Mouse (Mus musculus) right cerebral cortex, postnatal 14 days (tissue): ENCODE results near the gene Gcsh.

Source experiments
- DNase-seq: peaks from one replicate; pipeline ENCODE4 v3.0.0; 2022

Gcsh gene

DNA sequence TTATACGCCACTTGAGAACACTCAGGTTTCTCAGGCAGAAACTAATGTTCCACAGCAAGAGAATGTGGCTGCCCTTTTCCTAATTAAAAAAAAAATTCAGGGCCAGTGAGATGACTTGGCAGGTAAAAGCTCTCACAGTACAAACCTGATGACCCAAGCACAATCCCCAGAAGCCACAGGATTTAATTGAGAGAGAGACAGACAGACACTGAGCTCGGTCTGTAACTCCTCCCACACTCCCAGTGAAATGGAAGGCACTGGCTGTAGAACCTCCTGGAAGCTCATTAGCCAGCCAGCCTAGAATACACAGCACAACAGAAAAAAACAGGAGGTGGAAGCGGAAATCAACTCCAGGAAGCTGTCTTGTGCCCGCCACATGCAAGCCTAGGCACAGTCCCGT is 17.7 kb downstream of the Gcsh start:
- no peak for DNase-seq

DNA sequence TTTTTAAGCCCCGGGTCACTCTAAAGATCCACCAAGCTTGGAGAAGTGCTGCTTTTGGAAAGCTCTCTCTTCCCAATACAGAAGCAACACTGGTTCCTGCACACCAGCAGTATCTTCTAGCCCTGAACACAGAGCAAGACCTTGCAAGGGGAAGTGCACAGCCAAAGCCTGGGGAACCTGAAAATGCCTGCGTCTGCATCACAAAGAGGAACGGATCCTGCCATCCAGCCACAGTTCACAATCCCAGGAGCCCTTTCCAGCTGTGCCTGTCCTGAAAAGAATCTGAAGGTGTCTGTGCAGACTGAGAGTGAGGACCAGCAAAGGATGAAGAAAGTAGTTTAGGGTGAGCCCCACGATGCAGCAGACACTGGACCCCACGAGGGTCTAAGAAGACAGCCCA is 18.3 kb downstream of the Gcsh start:
- DNase-seq = no peak

DNA sequence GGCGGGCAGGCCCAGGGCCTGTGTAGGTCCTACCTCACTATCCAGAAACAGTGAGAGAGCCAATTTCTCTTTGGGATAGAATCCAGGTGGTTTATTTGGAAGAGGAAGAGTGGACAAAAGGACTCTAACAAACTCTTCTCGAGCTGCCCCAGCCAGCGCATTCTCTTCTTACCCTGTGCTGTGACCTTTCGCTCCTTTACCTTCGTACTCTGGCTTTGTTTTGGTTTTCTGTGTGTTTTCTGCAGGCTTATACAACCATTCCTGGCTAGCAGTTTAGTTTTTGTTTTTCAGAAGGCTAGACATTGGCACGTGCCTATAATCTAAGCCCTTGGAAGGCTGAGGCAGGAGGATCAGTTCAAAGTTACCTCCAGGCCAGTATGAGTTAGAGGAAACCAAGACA is 23.8 kb downstream of the Gcsh start:
- no peak for DNase-seq

DNA sequence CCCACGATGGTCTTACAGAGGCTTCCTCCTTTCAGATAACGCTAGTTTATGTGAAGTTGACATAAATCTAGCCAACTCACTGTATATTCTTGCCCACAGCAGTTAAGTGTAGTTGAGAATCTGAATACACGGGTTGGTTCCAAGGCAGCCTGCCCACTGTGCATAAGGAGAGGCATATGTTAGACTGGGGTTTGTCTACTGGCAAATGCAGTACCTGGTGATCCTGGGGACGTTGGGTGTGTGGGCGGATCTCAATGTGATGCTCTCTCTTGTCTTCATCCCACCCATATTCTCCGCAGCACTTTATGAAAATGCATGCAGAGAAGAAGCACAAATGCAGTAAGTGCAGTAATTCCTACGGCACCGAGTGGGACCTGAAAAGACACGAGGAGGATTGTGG is 38.9 kb downstream of the Gcsh start:
- DNase-seq = peak; percentile 76

DNA sequence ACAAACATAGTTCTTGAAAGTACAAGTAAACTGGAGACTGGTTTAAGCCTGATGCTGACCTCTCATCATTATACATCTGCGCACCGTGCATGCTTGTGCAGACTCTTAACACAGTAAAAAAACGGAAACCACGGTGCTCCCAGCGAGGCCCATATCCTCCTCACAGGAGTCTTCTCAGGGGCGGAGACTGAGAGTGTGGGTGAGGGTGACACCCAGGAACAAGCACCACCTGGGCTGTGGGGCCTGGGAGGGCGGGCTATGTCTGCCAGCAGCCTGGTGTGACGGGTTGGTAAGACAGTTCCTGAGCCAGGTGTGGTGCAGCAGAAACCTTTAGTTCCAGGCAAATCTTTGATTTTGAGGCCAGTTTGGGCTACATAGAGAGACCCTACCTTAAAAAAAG is 40.9 kb downstream of the Gcsh start:
- DNase-seq = no peak

DNA sequence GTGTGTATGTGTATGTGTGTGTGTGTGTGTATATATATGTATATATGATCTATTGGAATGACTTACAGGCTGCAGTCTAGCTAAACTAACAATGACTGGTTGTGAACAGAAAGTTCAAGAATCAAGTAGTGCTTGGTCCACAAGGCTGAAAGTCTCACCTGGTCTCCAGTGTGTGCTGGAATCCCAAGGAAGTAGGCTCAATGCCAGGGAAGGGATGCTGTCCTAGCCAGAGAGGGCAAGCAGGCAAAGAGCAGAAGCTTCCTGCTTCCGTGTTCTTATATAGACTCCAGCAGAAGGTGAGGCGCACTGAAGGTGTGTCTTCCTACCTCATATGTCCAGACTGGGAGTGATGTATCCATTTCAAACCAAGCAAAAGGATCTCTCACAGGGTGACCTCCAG is 41.6 kb downstream of the Gcsh start:
- DNase-seq = no peak

DNA sequence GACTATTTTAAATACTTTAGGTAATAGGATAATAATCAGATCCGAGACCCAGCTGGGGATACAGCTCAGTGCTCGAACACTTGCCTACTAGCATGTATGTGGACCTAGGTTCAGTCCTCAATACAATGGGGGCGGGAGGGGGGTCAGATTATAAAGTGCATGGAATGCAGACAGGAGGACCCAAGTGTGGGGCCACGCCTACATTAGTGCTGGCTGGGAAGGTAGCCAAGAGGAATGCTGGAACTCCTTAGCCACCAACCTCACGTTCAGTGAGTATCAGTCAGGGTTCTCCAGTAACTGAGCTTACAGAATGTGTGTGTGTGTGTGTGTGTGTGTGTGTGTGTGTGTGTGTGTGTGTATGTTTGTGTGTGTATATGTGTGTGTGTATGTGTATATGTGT is 42.0 kb downstream of the Gcsh start:
- no peak for DNase-seq

DNA sequence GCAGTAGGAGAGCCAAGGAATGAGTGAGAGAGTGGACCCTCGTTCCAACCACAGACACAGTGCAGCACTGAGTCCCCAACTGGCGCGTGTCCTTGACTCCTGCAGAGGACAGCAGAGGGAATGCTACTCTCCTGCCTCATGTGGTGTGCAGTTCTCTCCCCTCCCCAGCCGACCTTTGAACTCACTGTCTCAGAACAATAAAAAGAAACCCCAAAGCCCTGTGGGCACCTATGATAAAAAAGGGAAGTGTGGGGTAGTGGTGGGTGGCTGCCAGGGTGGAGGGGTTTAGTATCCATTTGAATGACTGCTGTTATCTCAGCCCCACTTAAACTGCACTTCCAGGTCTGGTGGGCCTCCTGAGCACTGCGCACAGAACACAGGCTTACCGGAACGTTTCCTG is 45.7 kb downstream of the Gcsh start:
- DNase-seq = no peak

DNA sequence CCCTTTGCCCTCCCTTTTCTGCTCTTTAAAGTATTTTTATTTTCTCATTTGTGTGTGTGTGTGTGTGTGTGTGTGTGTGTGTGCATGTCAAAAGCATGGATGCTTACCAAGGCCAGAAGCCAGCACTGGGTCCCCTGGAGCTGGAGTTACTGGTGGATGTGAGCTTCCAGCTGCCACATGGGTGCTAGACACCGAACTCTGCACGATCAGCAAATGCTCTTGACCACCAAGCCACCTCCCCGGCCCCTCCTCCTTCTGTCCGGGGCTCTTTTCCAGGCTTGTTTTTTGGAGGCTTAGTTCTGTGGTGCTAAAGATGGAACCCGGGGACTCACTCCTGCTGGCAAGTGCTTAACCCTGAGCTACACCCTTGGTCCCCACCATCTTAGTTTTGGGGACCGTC is 46.5 kb downstream of the Gcsh start:
- no peak for DNase-seq

DNA sequence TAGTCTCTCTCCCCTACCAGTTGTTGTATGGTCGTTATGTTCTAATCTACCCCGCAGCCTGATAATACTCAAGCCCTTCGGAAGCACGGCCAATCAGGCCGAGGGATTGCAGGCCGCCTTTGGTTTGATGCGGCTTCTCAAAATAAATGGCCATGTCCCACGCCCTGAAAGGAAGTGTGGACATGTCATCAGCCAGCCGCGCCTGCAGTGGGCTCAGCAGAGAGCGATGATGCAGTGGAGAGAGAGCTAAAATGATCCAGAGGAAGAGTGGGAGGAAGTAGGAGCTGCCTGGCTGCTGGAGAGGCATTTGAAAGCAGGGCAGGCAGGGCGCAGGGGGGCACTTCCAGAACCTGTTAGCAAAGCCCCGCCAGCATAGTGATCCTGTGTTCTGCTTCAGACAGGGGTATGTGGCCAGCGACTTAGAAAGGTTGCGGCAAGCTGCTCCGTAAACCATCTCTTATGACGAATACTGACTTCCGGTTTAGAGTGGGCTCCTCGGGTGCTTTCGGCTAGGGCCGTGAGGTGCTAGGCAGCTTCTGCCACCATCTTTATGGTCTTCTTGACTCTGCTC is 47.0 kb downstream of the Gcsh start:
- peak; percentile 31 for DNase-seq

DNA sequence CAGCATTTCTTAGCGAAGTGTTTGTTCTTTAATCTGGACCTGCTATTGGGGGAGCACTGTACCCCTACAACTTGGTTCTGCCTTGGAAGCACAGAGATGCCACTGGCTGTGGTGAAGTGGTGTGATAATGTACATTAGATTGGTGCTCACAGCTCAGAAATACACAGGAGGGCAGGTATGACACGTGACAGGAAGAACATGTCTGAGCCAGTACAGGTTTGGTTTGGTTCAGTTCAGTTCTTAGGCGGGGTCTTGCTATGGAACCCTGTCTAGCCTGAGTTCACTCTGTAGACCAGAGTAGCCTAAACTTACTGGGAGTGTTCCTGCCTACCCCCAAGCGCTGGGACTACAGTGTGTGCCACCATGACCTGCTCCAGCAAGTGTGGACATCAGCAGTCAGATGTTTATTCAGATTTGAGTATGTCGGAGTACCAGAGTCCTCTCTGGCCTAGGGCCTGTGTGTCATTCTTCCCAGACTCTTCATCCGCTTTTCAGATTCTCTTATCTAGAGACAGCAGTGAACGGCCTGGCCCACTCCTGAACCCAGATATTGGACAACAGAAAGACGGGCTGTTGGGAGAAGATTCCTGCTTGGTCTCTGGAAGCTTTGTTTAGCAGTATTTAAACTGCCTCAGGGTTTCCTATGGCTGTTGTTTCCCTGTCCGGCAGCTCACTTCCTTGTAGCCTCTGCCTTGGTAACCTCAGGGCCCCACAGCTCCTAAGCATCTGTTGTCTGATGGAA is 48.0 kb downstream of the Gcsh start:
- DNase-seq = no peak

DNA sequence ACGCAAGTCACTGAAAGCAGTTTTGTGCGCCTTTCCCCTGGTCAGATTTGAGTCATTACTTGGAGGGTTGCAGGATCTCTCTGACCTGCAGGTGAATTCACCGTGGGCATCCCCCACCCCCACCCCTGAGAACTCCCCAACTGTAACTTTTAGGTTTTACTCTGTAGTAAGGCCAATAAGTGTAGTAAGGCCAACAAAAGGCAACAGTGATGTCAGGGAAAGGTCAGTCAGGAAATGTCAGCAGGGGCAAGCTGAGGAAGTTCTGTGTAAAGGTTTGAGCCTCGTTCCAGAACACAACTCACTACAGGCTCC is 49.0 kb downstream of the Gcsh start:
- no peak for DNase-seq

DNA sequence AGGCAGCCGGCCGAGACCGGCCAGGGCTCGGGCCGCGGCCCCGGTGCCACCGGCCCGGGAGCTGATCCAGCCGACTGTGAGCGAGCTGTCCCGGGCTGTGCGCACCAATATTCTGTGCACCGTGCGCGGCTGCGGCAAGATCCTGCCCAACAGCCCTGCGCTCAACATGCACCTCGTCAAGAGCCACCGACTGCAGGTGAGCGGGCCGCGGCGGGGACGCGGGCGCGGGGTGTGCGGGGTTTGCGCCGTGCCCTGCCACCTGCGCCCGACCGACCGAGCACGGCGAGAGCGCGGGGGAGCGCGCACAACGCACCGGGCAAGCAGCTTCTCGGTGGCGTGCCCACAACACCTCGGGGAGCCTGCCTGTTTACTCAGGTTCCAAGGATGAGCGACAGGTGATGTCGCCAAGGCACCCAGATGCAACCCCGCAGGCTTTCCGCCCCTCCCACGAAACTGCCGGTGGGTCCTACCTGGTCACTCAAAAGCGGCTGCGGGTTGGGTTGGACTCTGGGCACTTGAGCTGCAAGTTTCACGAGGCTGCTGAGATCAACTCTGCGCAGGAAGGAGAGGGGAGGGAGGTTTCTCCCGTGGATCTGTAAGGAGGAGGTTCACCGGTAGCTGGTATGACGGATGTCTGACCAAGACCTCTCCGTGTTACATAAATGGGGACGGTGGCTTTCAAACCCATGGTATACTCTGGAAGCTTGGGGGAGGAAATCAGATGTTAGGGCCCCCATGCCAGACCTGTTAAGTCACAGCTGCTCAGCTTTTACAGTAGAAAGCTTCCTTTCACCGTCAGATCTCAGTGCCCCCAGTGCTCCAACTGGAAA is 49.6 kb downstream of the Gcsh start:
- peak; percentile 19 for DNase-seq

DNA sequence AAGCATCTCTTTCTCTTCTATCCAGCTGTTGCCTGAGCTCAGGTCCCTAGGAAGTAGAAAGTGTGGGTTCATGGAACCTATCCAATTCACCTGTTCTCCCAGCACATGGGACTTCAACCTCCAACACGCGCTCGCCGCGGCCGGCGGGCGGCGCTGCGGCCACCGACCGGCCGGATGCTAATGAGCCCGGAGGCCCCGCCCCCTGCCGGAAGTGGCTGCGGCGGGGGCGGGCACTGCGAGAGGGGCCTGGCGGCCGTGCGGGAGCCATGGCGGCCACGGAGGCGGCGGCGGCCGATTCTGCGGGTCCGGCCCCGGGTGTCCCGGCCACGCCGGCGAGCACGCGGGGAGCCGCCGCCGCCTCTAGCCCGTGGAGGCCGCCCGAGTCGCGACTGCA is 50.2 kb downstream of the Gcsh start, which contains the start of gene Atmin:
TSS of gene Atmin (plus strand) at position 233 of the 394 bp plus-strand sequence.
- DNase-seq = peak; percentile 87

DNA sequence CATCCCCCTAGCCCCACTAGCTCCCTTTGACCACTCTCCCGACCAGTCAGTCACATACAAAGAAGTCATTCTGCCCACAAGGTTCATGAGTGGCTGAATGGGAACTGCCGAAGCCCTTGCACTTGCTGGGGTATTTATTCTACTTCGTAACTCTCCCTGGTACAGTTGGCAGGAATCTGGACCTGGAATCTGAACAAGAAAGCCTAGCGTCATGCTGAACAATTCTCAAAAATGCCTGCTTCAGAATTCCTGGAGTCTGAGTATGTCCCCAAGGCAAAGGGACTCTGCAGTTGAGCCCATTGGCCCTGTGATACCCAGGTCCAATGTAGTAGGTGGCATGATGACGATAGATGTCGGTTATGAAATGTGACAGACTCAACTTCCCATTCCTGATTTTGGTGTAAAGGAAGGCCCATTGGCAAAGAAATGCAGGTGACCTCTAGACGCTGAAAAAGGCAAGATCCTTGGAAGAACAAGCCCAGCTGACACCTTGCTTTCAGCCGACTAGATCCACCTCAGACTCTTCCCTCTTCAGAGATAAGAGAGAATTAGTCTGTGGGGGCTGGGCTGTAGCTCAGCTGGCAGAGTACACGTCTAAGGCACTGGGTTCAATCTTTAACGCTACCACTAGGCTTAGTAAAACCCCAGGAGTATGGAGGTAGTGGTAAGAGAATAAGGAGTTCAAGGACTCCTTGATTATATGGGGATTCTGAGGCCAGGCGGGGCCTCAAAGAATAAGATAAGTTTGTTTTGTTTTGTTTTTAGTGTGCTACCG is 50.9 kb downstream of the Gcsh start:
- DNase-seq = no peak

DNA sequence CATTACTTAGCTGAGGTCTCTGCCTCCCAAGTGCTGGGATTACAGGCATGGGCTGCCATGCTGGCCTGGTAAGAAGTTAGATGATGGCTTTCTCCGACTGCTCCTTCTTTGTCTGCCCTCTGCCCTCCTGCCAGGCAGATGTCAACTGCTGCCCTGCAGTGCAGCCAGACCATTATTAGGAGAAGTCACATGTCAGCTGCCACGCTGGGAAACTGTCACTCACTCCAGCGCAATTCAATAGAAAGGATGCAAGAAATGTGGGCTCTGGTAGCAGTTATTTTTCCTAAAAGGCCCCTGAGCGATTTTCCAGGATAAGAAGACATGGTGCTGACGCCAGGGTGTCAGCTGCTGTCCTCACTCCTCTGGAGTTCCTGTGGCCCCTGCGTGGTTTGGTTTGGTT is 57.8 kb downstream of the Gcsh start:
- DNase-seq = no peak

DNA sequence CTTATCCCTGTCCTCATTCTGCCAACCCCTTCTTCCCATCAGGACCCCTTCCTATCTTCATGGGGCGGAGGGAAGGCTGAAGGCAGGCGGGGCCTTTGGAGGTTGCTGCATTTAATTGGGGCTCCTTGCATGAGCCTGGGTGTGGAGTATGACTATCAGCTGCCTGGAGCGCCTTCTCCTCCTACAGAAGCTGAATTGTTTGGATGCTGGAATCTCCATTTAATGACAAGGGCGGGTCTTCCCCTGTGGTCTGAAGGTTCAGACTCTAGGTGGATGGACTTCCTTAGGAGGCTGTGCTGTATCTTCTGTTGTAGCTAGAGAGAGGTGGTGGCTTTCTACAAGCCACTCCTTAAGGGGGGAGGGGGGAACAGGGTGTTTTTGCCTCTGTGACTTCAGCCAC is 58.4 kb downstream of the Gcsh start:
- no peak for DNase-seq
